Mouse (Mus musculus) embryonic facial prominence, embryonic 14.5 days (tissue): Measurements from ENCODE around the gene Htra1. TPM values are rescaled to one million over a fixed set of nuclear protein-coding genes. Genes with fewer than 3 reads are reported as not detected.
A peak's percentile ranks its signal among the peaks of the same experiment; 100 is the strongest.

ENCODE experiments used
- ATAC-seq: fragments of 200-750 bp; cut with Nextera tagmentation; 2 replicates; pipeline ENCODE4 v1.8.0; 2017; ENCODE audit warnings: low read depth, moderate number of reproducible peaks, moderate TSS enrichment
- DNase-seq: peaks from one replicate; pipeline ENCODE4 v3.0.0-alpha.2; 2015; ENCODE audit warnings: low spot score
- H3K27ac ChIP-seq: fragments of 300-500 bp; sonication (generic); replicated peaks from 2 replicates; pipeline ENCODE4 v1.5.1; 2014; ENCODE audit warnings: low read depth, mild to moderate bottlenecking, low read length, moderate library complexity
- H3K27me3 ChIP-seq: fragments of 300-500 bp; sonication (generic); replicated peaks from 2 replicates; pipeline ENCODE4 v1.6.1; 2014; ENCODE audit warnings: low read length; ENCODE audit not compliant: control insufficient read depth, insufficient read depth
- H3K36me3 ChIP-seq: fragments of 300-500 bp; sonication (generic); 2 replicates; pipeline ENCODE4 v1.6.1; 2014; ENCODE audit warnings: low read length, mixed read lengths; ENCODE audit not compliant: control insufficient read depth, insufficient read depth
- H3K4me1 ChIP-seq: fragments of 300-500 bp; sonication (generic); 2 replicates; pipeline ENCODE4 v1.6.1; 2014; ENCODE audit warnings: antibody characterized with exemption, low read length; ENCODE audit not compliant: control insufficient read depth, insufficient read depth
- H3K4me2 ChIP-seq: fragments of 300-500 bp; sonication (generic); 2 replicates; pipeline ENCODE4 v1.6.1; 2014; ENCODE audit warnings: low read depth, mild to moderate bottlenecking, low read length, moderate library complexity, mixed read lengths
- H3K4me3 ChIP-seq: fragments of 300-500 bp; sonication (generic); 2 replicates; pipeline ENCODE4 v1.5.1; 2014; ENCODE audit warnings: low read depth, mild to moderate bottlenecking, low read length
- H3K9ac ChIP-seq: fragments of 300-500 bp; sonication (generic); 2 replicates; pipeline ENCODE4 v1.6.1; 2014; ENCODE audit warnings: low read depth, mild to moderate bottlenecking, low read length, moderate library complexity, mixed read lengths
- H3K9me3 ChIP-seq: fragments of 300-500 bp; sonication (generic); 2 replicates; pipeline ENCODE4 v1.6.1; 2016; ENCODE audit warnings: low read length; ENCODE audit not compliant: control insufficient read depth
- WGBS: fragments of 180-500 bp; shearing (Covaris S2); extraction: QIAGEN DNeasy Blood & Tissue Kit; methylation state at CpG from one replicate; pipeline ENCODE4 v1.1.7; 2014; 5-methylcytosine and 5-hydroxymethylcytosine counted together
- polyA plus RNA-seq: library from polyadenylated mRNA; unstranded; fragments of >200 nt; fragmentation: Nextera tagmentation; extraction: Ambion mirVana; gene quantifications from 2 replicates; pipeline ENCODE4 v1.2.1, GENCODE M21; 2014

Gene Htra1
- polyA plus RNA-seq, 1 experiment from 2014 or later, result 128 TPM

GRCm38 (mm10) chr7:130950482-130950881, 14.6 kb downstream of the Htra1 start:
- no peak for ATAC-seq

GRCm38 (mm10) chr7:130951004-130951403, 15.1 kb downstream of the Htra1 start:
- Histone ChIP-seq H3K9ac (no peak overlapping the region), H3K9me3 (peaks cover 3% of the 10 kb centered on the region; the same call in 1 of the 2 replicates), H3K27me3 (no peaks in the 10 kb centered on the region), H3K4me3 (no peak overlapping the region), H3K27ac (no peak overlapping the region), H3K4me2 (no peak overlapping the region), H3K36me3 (no peaks in the 10 kb centered on the region), H3K4me1 (peaks cover 20% of the 10 kb centered on the region; the same call in 1 of the 2 replicates)
- DNase-seq, result no peak
- ATAC-seq, result no peak
- WGBS, result 91% methylated on average over 5 of the region's 5 CpGs

More at GRCm38 (mm10) chr7:130950482-130950881, 14.6 kb downstream of the Htra1 start:
- H3K9me3 ChIP-seq, result no peaks in the 10 kb centered on the region
- no peak overlapping the region for H3K27ac ChIP-seq
- DNase-seq, result no peak
- no peaks in the 10 kb centered on the region for H3K27me3 ChIP-seq
- no peak overlapping the region for H3K4me2 ChIP-seq
- H3K36me3 ChIP-seq, result no peaks in the 10 kb centered on the region
- no peak overlapping the region for H3K4me3 ChIP-seq
- H3K4me1 ChIP-seq, result peaks cover 20% of the 10 kb centered on the region; the same call in 1 of the 2 replicates
- 87% methylated on average over 7 of the region's 7 CpGs for WGBS
- no peak overlapping the region for H3K9ac ChIP-seq

- Histone ChIP-seq H3K4me2 (no peak overlapping the region), H3K9me3 (peaks cover 7% of the 10 kb centered on the region; the same call in 1 of the 2 replicates), H3K4me1 (peaks cover 9% of the 10 kb centered on the region; the same call in 1 of the 2 replicates), H3K36me3 (no peaks in the 10 kb centered on the region), H3K27ac (no peak overlapping the region), H3K4me3 (no peak overlapping the region), H3K9ac (no peak overlapping the region), H3K27me3 (no peaks in the 10 kb centered on the region)
- 83% methylated on average over 10 of the region's 10 CpGs for WGBS
- no peak for DNase-seq
- ATAC-seq, result no peak
Observed at GRCm38 (mm10) chr7:130953376-130953775, 17.5 kb downstream of the Htra1 start.

- H3K27me3 ChIP-seq, result no peaks in the 10 kb centered on the region
- no peak for DNase-seq
- no peaks in the 10 kb centered on the region for H3K36me3 ChIP-seq
- no peak overlapping the region for H3K4me3 ChIP-seq
- ATAC-seq, result no peak
- peaks cover 7% of the 10 kb centered on the region; the same call in 1 of the 2 replicates for H3K9me3 ChIP-seq
- H3K27ac ChIP-seq, result no peak overlapping the region
- H3K4me1 ChIP-seq, result peaks cover 2% of the 10 kb centered on the region; the same call in 1 of the 2 replicates
- 80% methylated on average over 10 of the region's 10 CpGs for WGBS
- no peak overlapping the region for H3K9ac ChIP-seq
- H3K4me2 ChIP-seq, result no peak overlapping the region
Observed at GRCm38 (mm10) chr7:130954177-130954601, 18.3 kb downstream of the Htra1 start.

- H3K4me1 ChIP-seq, result peaks cover 14% of the 10 kb centered on the region; the same call in 1 of the 2 replicates
- no peaks in the 10 kb centered on the region for H3K27me3 ChIP-seq
- no peak overlapping the region for H3K4me3 ChIP-seq
- DNase-seq (no peak), ATAC-seq (no peak)
- no peak overlapping the region for H3K9ac ChIP-seq
- no peaks in the 10 kb centered on the region for H3K36me3 ChIP-seq
- whole genome bisulfite sequencing, result 61% methylated on average over 7 of the region's 7 CpGs
- peaks cover 7% of the 10 kb centered on the region; the same call in 1 of the 2 replicates for H3K9me3 ChIP-seq
- no peak overlapping the region for H3K27ac ChIP-seq
- no peak overlapping the region for H3K4me2 ChIP-seq
Observed at GRCm38 (mm10) chr7:130958551-130958950, 22.6 kb downstream of the Htra1 start.

- peak overlapping the region; percentile 45 for H3K27ac ChIP-seq
- WGBS, result 37% methylated on average over 7 of the region's 7 CpGs
- H3K27me3 ChIP-seq, result no peaks in the 10 kb centered on the region
- H3K9me3 ChIP-seq, result peaks cover 7% of the 10 kb centered on the region; the same call in 1 of the 2 replicates
- ATAC-seq (peak; percentile 56; the same call in 1 of the 2 replicates), DNase-seq (peak; percentile 91)
- H3K4me3 ChIP-seq, result no peak overlapping the region
- no peak overlapping the region for H3K4me2 ChIP-seq
- H3K4me1 ChIP-seq, result peaks cover 20% of the 10 kb centered on the region
- no peak overlapping the region for H3K9ac ChIP-seq
- no peaks in the 10 kb centered on the region for H3K36me3 ChIP-seq
Observed at GRCm38 (mm10) chr7:130959868-130960267, 24.0 kb downstream of the Htra1 start.

- no peak overlapping the region for H3K4me2 ChIP-seq
- DNase-seq (no peak), ATAC-seq (no peak)
- 0 out of 2 replicates have a peak overlapping the region, but pooled peaks have one; percentile 31 for H3K27ac ChIP-seq
- no peak overlapping the region for H3K9ac ChIP-seq
- WGBS, result 67% methylated on average over 6 of the region's 6 CpGs
- H3K27me3 ChIP-seq, result no peaks in the 10 kb centered on the region
- H3K4me1 ChIP-seq, result peaks cover 33% of the 10 kb centered on the region
- no peaks in the 10 kb centered on the region for H3K9me3 ChIP-seq
- no peak overlapping the region for H3K4me3 ChIP-seq
- no peaks in the 10 kb centered on the region for H3K36me3 ChIP-seq
Observed at GRCm38 (mm10) chr7:130961429-130961828, 25.5 kb downstream of the Htra1 start.

- H3K9ac ChIP-seq, result no peak overlapping the region
- H3K27me3 ChIP-seq, result no peaks in the 10 kb centered on the region
- 21% methylated on average over 5 of the region's 5 CpGs for WGBS
- DNase-seq (peak; percentile 89), ATAC-seq (peak; percentile 37; the same call in 1 of the 2 replicates)
- no peak overlapping the region for H3K4me2 ChIP-seq
- peaks cover 60% of the 10 kb centered on the region for H3K4me1 ChIP-seq
- no peaks in the 10 kb centered on the region for H3K9me3 ChIP-seq
- peak overlapping the region; percentile 77 for H3K27ac ChIP-seq
- no peaks in the 10 kb centered on the region for H3K36me3 ChIP-seq
- H3K4me3 ChIP-seq, result no peak overlapping the region
Observed at GRCm38 (mm10) chr7:130964686-130965085, 28.8 kb downstream of the Htra1 start.

- ATAC-seq (no peak), DNase-seq (no peak)
- H3K9me3 ChIP-seq, result no peaks in the 10 kb centered on the region
- H3K9ac ChIP-seq, result no peak overlapping the region
- no peaks in the 10 kb centered on the region for H3K27me3 ChIP-seq
- H3K4me2 ChIP-seq, result no peak overlapping the region
- 86% methylated on average over 4 of the region's 4 CpGs for WGBS
- H3K4me3 ChIP-seq, result no peak overlapping the region
- H3K36me3 ChIP-seq, result no peaks in the 10 kb centered on the region
- H3K27ac ChIP-seq, result peak overlapping the region; percentile 77
- H3K4me1 ChIP-seq, result peaks cover 59% of the 10 kb centered on the region
Observed at GRCm38 (mm10) chr7:130965396-130965795, 29.5 kb downstream of the Htra1 start.
